Mouse (Mus musculus) testis, adult 2 months (tissue): ENCODE measurements around the gene Tnfrsf13b.

ENCODE experiments used
- CTCF ChIP-seq: fragments of 200-500 bp; IDR thresholded peaks from 2 replicates; pipeline ENCODE4 v1.5.1; 2012; ENCODE audit warnings: low read depth, mild to moderate bottlenecking, inconsistent platforms, low read length, moderate library complexity; ENCODE audit not compliant: control insufficient read depth, insufficient read depth, insufficient replicate concordance
- POLR2A ChIP-seq: fragments of 200-500 bp; IDR thresholded peaks from 2 replicates; pipeline ENCODE4 v1.6.1; 2012; ENCODE audit warnings: low read depth, mild to moderate bottlenecking, inconsistent platforms, low read length, moderate library complexity; ENCODE audit not compliant: control insufficient read depth

- no peak for TF ChIP-seq CTCF
- TF ChIP-seq POLR2A = no peak
Observed at GRCm38 (mm10) chr11:61132943-61133342, 6.4 kb downstream of the Tnfrsf13b start.
